Mouse (Mus musculus) kidney, embryonic 15.5 days (tissue): ENCODE data around the gene Afap1l2. TPM values are rescaled to one million over a fixed set of nuclear protein-coding genes. Genes with fewer than 3 reads are reported as not detected.

Source experiments
- ATAC-seq: fragments of 200-750 bp; cut with Nextera tagmentation; replicated peaks from 2 replicates; pipeline ENCODE4 v1.8.0; 2017; ENCODE audit warnings: moderate TSS enrichment; ENCODE audit not compliant: low FRiP score
- H3K27ac ChIP-seq: fragments of 300-500 bp; sonication (generic); 2 replicates; pipeline ENCODE4 v1.5.1; 2015; ENCODE audit warnings: mild to moderate bottlenecking, inconsistent platforms
- H3K27me3 ChIP-seq: fragments of 300-500 bp; sonication (generic); 2 replicates; pipeline ENCODE4 v1.6.1; 2015; ENCODE audit warnings: inconsistent platforms
- H3K36me3 ChIP-seq: fragments of 300-500 bp; sonication (generic); 2 replicates; pipeline ENCODE4 v1.6.1; 2015; ENCODE audit warnings: inconsistent platforms
- H3K4me1 ChIP-seq: fragments of 300-500 bp; sonication (generic); 2 replicates; pipeline ENCODE4 v1.6.1; 2015; ENCODE audit warnings: inconsistent platforms
- H3K4me2 ChIP-seq: fragments of 300-500 bp; sonication (generic); 2 replicates; pipeline ENCODE4 v1.6.1; 2015; ENCODE audit warnings: moderate library complexity, mild to moderate bottlenecking, inconsistent platforms
- H3K4me3 ChIP-seq: fragments of 300-500 bp; sonication (generic); replicated peaks from 2 replicates; pipeline ENCODE4 v1.5.1; 2015; ENCODE audit warnings: mild to moderate bottlenecking, inconsistent platforms
- H3K9ac ChIP-seq: fragments of 300-500 bp; sonication (generic); 2 replicates; pipeline ENCODE4 v1.6.1; 2015; ENCODE audit warnings: mild to moderate bottlenecking, inconsistent platforms
- H3K9me3 ChIP-seq: fragments of 300-500 bp; sonication (generic); replicated peaks from 2 replicates; pipeline ENCODE4 v1.6.1; 2016; ENCODE audit warnings: inconsistent platforms
- WGBS: fragments of 180-500 bp; shearing (Covaris S2); methylation state at CpG from one replicate; pipeline ENCODE4 v1.1.7; 2015; ENCODE audit warnings: mixed read lengths; 5-methylcytosine and 5-hydroxymethylcytosine counted together
- polyA plus RNA-seq: library from polyadenylated mRNA; unstranded; fragments of >200 nt; fragmentation: Nextera tagmentation; extraction: Ambion mirVana; gene quantifications from 2 replicates; pipeline ENCODE4 v1.2.1, GENCODE M21; 2015

Gene Afap1l2
- polyA plus RNA-seq, 1 experiment from 2014 or later = 18.3 TPM

DNA sequence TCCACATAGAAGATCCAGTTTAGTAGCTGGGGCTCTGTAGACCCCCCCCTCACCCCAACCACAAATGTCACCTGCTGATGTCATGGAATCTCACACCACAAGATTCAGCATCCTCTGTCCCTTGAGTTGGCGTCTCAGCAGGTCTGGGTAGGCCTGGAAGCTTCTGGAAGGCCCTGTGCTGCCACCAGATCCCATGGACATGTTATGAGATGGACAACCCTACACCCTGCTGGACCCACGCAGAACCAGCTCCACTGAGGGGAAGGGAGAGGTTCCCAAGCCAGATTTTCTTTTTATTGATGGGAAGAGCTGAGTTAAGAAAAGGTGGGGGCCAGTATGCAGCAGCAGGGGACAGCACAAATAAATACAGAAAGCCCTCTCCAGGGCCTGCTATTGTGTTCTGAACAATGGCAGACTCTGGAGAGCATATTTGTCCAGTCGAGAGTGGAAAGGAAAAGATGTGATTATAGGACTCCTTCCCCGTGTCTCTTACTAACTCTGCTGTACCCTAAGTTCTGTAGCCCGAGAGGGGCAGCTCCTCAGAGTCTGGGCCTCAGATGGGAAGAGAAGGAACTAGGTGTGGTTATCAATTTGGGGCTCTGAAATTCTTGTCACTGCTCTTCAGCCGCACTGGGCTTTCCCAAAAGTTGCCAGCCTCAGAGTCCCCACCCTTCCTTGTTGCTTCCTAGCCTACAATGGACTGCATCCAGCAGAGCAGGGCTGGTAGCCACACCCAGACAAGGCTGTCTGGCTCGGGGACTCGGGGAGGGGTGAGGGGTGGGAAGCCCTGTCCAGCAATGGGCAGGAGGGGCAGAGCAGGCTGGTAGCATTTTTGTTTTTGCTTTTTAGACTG lies 20.5 kb upstream of the Afap1l2 start:
- peaks cover 4% of the 10 kb centered on the region; the same call in 1 of the 2 replicates for H3K4me1 ChIP-seq
- no peak overlapping the region for H3K9ac ChIP-seq
- no peaks in the 10 kb centered on the region; the same call in 1 of the 2 replicates for H3K9me3 ChIP-seq
- H3K36me3 ChIP-seq = no peaks in the 10 kb centered on the region
- H3K4me2 ChIP-seq = no peak overlapping the region
- WGBS = 57% methylated on average over 8 of the region's 8 CpGs
- H3K27me3 ChIP-seq = no peaks in the 10 kb centered on the region
- no peak overlapping the region for H3K27ac ChIP-seq
- no peak for ATAC-seq
- H3K4me3 ChIP-seq = no peak overlapping the region

DNA sequence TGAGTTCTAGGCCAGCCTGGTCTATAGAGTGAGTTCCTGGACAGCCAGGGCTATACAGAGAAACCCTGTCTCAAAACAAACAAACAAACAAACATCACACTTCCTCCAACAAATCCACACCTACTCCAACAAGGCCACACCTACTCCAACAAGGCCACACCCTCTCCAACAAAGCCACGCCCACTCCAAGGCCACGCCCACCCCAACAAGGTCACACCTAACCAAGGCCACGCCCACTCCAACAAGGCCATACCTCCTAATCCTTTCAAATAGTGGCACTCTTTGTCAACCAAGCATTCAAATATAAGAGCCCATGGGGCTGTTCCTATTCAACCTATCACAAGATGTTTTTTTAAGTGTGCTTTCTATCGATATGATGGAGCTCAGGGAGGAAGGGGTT lies 18.5 kb upstream of the Afap1l2 start:
- Histone ChIP-seq H3K27me3 (no peaks in the 10 kb centered on the region), H3K9ac (no peak overlapping the region), H3K27ac (no peak overlapping the region), H3K36me3 (no peaks in the 10 kb centered on the region), H3K9me3 (no peaks in the 10 kb centered on the region; the same call in 1 of the 2 replicates), H3K4me1 (peaks cover 4% of the 10 kb centered on the region; the same call in 1 of the 2 replicates), H3K4me3 (no peak overlapping the region), H3K4me2 (no peak overlapping the region)
- 73% methylated on average over 4 of the region's 4 CpGs for whole genome bisulfite sequencing
- no peak for ATAC-seq

DNA sequence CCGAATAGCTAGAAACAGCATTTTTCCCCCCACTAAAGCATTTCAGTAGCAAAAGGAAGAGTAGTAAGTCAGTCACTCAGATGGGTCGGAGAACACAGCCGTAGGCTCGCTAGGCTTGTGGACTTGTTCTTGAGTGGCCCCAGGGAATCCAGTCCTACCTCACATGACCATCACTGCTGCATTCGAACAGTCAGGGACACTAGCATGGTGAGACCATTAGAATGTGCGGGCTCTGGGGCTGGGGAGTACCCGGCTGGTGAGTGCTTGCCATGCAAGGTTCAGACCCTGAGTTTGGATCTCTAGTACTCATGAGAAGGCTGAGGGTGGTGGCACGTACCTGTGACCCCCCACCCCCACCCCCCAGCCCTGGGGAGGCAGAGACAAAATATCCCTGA lies 9.8 kb upstream of the Afap1l2 start:
- H3K27me3 ChIP-seq = no peaks in the 10 kb centered on the region
- ATAC-seq = no peak
- no peak overlapping the region for H3K9ac ChIP-seq
- WGBS = 73% methylated on average over 8 of the region's 8 CpGs
- peak overlapping the region; percentile 41 for H3K4me2 ChIP-seq
- no peaks in the 10 kb centered on the region for H3K36me3 ChIP-seq
- H3K4me3 ChIP-seq = no peak overlapping the region
- no peaks in the 10 kb centered on the region for H3K9me3 ChIP-seq
- H3K27ac ChIP-seq = peak overlapping the region; percentile 57
- peaks cover 29% of the 10 kb centered on the region for H3K4me1 ChIP-seq

DNA sequence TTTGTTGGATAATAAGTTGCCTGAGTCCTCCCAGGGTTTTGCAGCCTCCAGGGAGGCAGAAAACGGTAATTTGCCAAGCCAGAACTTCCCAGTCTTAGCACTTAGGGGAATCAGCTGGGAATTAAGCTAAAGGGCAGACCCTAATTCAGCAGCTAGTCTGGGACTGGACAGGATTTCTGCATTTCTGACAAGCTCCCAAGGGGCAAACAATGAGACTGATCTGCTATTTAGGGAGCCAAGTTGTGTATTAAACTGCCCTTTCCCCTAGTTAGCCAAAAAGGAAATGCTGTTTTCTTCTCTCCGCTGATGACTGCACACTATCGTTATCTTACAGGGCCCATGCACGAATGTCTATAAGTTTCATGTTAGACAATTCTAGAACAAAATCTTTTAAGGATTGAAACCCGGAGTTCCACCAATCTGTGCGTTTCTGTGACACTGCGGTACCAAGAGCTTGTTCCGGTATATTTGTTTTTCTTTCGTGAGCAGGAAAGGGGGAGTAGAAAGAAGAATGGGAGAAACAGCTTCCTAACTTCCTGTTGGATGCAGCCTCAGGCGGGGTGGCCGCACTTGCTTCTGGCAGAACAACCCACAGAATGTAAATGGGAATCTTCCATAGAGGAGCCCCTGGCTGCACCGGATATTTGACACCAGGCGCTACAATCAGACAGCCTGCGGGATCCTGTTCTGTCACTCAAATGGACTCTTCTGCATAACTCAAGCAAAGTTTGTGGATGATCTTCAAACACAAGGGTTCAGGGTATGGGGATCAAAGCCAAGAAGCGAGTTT lies 9.2 kb upstream of the Afap1l2 start:
- WGBS = 20% methylated on average over 15 of the region's 15 CpGs
- H3K36me3 ChIP-seq = no peaks in the 10 kb centered on the region
- H3K27me3 ChIP-seq = no peaks in the 10 kb centered on the region
- peaks cover 30% of the 10 kb centered on the region for H3K4me1 ChIP-seq
- no peak overlapping the region for H3K9ac ChIP-seq
- H3K4me2 ChIP-seq = peak overlapping the region; percentile 41
- no peaks in the 10 kb centered on the region for H3K9me3 ChIP-seq
- no peak overlapping the region for H3K4me3 ChIP-seq
- H3K27ac ChIP-seq = peak overlapping the region; percentile 57
- ATAC-seq = no peak

DNA sequence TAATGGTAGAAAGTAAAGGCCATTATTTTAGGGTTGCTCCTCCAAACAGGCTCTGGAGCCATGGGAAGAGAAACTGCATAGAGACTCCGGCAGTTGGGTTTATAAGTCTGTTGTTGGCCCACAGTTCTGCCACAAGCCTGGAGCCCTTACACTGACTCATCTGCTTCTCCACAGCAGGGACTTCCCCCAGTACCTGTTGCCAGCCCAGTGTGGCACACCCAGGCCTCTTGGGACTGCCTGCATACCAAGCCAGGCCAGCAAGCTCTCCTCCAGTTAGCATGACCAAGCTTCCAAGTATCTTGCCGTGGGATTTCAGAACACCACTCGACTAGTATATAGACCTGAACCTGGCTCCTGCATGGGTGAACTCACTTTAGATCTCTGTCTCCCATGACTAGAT lies 6.8 kb upstream of the Afap1l2 start:
- ATAC-seq = no peak
- no peaks in the 10 kb centered on the region for H3K36me3 ChIP-seq
- no peak overlapping the region for H3K9ac ChIP-seq
- WGBS = 78% methylated on average over 3 of the region's 3 CpGs
- no peak overlapping the region for H3K27ac ChIP-seq
- no peak overlapping the region for H3K4me3 ChIP-seq
- H3K27me3 ChIP-seq = no peaks in the 10 kb centered on the region
- no peaks in the 10 kb centered on the region for H3K9me3 ChIP-seq
- no peak overlapping the region for H3K4me2 ChIP-seq
- H3K4me1 ChIP-seq = peaks cover 31% of the 10 kb centered on the region

DNA sequence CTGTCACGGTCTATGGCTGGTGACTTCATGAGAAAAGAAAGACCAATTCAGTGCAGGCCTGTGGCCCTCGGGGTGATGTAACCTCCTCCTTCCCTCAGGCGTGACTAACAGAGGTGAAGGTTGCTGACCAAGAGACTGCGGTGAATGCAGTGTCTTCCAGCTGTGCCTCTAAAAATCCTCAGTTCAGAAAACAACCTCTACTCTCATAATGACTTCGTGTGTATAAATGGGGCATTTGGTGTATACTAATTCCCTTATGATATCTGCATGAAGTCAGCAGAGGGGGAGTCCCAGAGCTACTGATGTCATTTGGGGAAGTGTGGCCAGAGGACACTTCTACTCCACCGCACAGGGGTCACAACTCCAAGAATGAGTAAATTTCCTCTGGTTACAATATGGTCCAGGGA lies 5.2 kb upstream of the Afap1l2 start:
- ATAC-seq = peak; percentile 49; the same call in 1 of the 2 replicates
- H3K9ac ChIP-seq = no peak overlapping the region
- H3K36me3 ChIP-seq = no peaks in the 10 kb centered on the region
- H3K9me3 ChIP-seq = no peaks in the 10 kb centered on the region
- no peak overlapping the region for H3K4me2 ChIP-seq
- peak overlapping the region; percentile 25; the same call in 1 of the 2 replicates for H3K27ac ChIP-seq
- H3K4me3 ChIP-seq = no peak overlapping the region
- peaks cover 44% of the 10 kb centered on the region for H3K4me1 ChIP-seq
- H3K27me3 ChIP-seq = no peaks in the 10 kb centered on the region
- 39% methylated on average over 6 of the region's 6 CpGs for WGBS

DNA sequence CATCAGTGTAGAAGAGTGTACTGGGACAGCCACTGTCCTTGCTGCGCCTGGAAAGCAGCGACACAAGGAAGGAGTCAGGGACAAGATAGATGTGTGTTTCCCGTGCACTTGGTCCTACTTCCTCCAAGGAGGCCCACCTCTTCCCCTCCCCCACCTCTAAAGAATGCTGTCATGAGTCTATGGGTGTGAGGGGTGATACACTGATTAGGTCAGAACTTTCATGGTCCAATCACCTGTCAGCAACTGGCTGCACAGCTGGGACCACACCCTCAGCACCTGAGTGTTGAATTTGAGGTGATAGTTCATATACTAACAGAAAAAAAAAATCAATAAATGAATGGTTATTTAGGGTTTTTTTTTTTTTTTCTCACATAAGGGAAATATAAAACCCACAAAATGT lies 4.0 kb upstream of the Afap1l2 start:
- H3K9me3 ChIP-seq = no peaks in the 10 kb centered on the region
- peaks cover 4% of the 10 kb centered on the region for H3K27me3 ChIP-seq
- WGBS = 47% methylated on average over 3 of the region's 3 CpGs

DNA sequence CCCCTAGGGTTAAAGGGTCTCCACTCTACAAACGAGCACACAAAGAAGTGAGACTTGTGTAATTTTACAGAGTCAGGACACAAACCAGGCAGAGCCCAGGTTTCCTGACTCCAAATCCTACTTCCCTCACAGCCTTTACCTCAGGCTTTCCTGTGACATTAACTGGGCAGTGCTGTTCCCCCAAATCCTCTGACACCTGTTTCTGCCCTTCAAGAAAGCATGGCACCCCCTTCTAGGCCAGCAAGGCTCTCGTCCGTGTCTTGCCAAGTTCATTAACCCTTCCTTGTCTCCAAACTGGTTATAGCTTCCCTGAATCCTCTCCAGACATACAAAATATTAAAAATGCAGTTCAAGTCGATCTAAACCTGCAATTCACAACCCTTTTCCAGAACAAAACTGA lies 2.0 kb upstream of the Afap1l2 start:
- H3K9me3 ChIP-seq = no peaks in the 10 kb centered on the region
- H3K36me3 ChIP-seq = no peaks in the 10 kb centered on the region
- H3K4me1 ChIP-seq = peaks cover 43% of the 10 kb centered on the region
- H3K27ac ChIP-seq = no peak overlapping the region
- no peak overlapping the region for H3K9ac ChIP-seq
- no peak overlapping the region for H3K4me3 ChIP-seq
- 45% methylated on average over 4 of the region's 4 CpGs for WGBS
- ATAC-seq = no peak
- H3K4me2 ChIP-seq = no peak overlapping the region
- peaks cover 10% of the 10 kb centered on the region for H3K27me3 ChIP-seq

More for the DNA sequence above, 4.0 kb upstream of the Afap1l2 start:
- no peak overlapping the region for H3K4me2 ChIP-seq
- no peaks in the 10 kb centered on the region for H3K36me3 ChIP-seq
- H3K9ac ChIP-seq = no peak overlapping the region
- H3K4me3 ChIP-seq = no peak overlapping the region
- H3K4me1 ChIP-seq = peaks cover 47% of the 10 kb centered on the region
- H3K27ac ChIP-seq = no peak overlapping the region
- ATAC-seq = no peak

DNA sequence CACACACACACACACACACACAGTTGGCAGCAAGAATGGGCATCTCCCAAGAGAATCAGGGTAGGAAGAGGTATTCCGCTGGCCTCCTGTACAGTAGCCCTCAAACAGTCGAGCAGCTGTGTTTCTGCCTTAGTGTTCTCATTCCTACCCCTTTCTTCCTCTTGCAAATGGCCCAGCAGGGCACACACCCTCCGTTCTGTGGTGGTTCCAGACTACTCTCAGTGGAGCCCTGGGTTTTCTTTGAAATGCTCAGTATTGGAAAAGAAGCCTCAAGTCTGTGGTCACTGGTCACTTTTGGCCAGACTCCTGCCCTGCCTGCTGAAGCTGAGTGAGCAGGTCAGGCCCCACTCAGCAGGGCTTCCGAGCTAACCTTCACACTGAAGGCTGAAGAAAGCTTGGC lies 1.6 kb upstream of the Afap1l2 start:
- Histone ChIP-seq H3K9ac (no peak overlapping the region), H3K36me3 (no peaks in the 10 kb centered on the region), H3K27me3 (peaks cover 10% of the 10 kb centered on the region), H3K9me3 (no peaks in the 10 kb centered on the region), H3K27ac (no peak overlapping the region), H3K4me3 (no peak overlapping the region), H3K4me1 (peaks cover 43% of the 10 kb centered on the region), H3K4me2 (no peak overlapping the region)
- ATAC-seq = no peak
- WGBS = 66% methylated on average over 4 of the region's 4 CpGs

DNA sequence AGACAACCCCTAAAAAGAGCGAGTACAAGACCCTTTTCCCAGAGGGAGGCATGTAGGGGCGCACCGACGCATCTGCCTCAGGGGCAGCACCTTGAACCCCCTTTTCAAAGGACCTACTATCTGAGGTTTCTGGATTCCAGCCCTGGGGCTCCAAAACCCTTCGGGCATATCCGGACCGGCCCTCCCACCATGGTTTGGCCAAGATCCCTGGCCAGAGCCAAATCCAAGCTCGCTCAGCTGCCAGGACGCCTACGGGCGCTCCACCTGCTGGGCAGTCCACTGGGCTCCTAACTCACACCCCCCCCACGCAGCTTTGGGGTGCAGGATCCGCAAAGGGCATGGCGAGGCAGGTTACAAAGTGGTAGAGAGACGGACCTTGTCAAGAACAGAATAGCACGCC lies 737 bp downstream of the Afap1l2 start:
- peak overlapping the region; percentile 56 for H3K9ac ChIP-seq
- H3K27ac ChIP-seq = no peak overlapping the region
- peaks cover 10% of the 10 kb centered on the region for H3K27me3 ChIP-seq
- H3K4me1 ChIP-seq = peaks cover 52% of the 10 kb centered on the region
- no peaks in the 10 kb centered on the region for H3K36me3 ChIP-seq
- H3K4me3 ChIP-seq = peak overlapping the region; percentile 61
- ATAC-seq = no peak
- no peaks in the 10 kb centered on the region for H3K9me3 ChIP-seq
- 53% methylated on average over 16 of the region's 16 CpGs for WGBS
- peak overlapping the region; percentile 95 for H3K4me2 ChIP-seq

DNA sequence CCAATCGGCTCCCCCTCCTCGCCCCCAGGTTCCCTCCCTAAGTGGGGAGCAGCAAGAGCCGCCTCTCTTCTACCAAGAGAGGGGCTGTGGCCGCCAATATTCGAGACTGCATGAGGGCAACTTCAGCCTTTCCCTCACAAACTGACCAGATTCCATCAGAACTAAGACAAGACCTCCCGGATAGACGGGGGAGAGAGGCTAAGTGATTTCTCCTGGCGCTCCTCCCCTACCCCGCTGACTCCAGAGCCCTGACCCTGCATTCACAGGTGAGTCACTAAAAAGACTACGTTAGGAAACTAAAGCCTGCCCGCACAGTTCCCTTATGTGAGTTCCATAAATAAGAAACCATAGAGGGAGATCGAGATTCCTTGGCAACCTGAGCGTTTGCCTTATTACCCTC lies 1.2 kb downstream of the Afap1l2 start:
- Histone ChIP-seq H3K27me3 (peaks cover 10% of the 10 kb centered on the region), H3K4me3 (peak overlapping the region; percentile 61), H3K36me3 (no peaks in the 10 kb centered on the region), H3K27ac (no peak overlapping the region), H3K9ac (no peak overlapping the region; the same call in 1 of the 2 replicates), H3K9me3 (no peaks in the 10 kb centered on the region), H3K4me2 (peak overlapping the region; percentile 95), H3K4me1 (peaks cover 57% of the 10 kb centered on the region)
- no peak for ATAC-seq
- WGBS = 45% methylated on average over 13 of the region's 13 CpGs

DNA sequence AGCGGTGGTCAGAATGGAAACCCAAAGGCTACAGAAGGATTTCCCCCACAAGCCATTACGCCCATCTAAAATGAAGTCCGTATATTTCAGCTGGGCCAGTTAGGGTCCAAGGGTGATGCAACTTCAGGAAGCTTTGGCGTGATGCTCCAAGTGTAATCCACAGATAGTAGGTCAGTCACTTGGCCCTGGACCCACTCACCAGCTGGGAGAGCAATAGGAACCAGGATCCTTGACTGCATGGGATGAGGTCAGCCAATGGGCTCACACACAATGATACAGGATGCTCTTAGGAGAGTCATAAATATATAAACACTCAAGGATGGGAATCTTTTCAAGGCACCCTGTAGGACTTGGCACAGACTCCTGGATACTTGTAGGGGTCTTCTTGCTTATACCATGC lies 3.0 kb downstream of the Afap1l2 start:
- Histone ChIP-seq H3K27ac (no peak overlapping the region), H3K4me2 (no peak overlapping the region), H3K27me3 (peaks cover 10% of the 10 kb centered on the region), H3K4me3 (no peak overlapping the region), H3K4me1 (peaks cover 60% of the 10 kb centered on the region), H3K9ac (no peak overlapping the region), H3K9me3 (no peaks in the 10 kb centered on the region), H3K36me3 (no peaks in the 10 kb centered on the region)
- no peak for ATAC-seq
- WGBS = 93% methylated on average over 4 of the region's 4 CpGs
